Mouse (Mus musculus) left cerebral cortex, adult 8-10 months (tissue): Measurements from ENCODE around the gene Inpp5b. TPM values are rescaled to one million over a fixed set of nuclear protein-coding genes. Genes with fewer than 3 reads are reported as not detected.
A peak's percentile ranks its signal among the peaks of the same experiment; 100 is the strongest.
"Not testable (repeated sequence)": the region's sequence is repeated elsewhere in the genome, so short reads cannot be mapped to it uniquely, and the experiment has no call there.

Experiments
- DNase-seq, 2 experiments: peaks; one replicate each; pipeline ENCODE4 v3.0.0; 2022; ENCODE audit warnings: low spot score in 2 of 2
- total RNA-seq, 4 experiments: library from RNA; stranded (reverse); gene quantifications; 2 replicates each; pipeline ENCODE4 v1.2.4; 2022

Inpp5b gene
- total RNA-seq, 4 experiments from 2014 or later = 37.0 to 47.9 (median 44.4) TPM

GRCm38 (mm10) chr4:124709961-124710446 is 31.6 kb upstream of the Inpp5b start:
- DNase-seq = no peak

- no peak for DNase-seq
Observed at GRCm38 (mm10) chr4:124710776-124711291, 30.8 kb upstream of the Inpp5b start.

- no peak for DNase-seq
Observed at GRCm38 (mm10) chr4:124712618-124713017, 29.0 kb upstream of the Inpp5b start.

- not testable (repeated sequence) for DNase-seq
Observed at GRCm38 (mm10) chr4:124713850-124714249, 27.8 kb upstream of the Inpp5b start.

- DNase-seq = peak; percentile 88 to 94
Observed at GRCm38 (mm10) chr4:124714545-124715481, 26.8 kb upstream of the Inpp5b start, which contains the start of gene Sf3a3. Gene Sf3a3, plus strand, starts transcription at chr4:124714776.

- DNase-seq = no peak
Observed at GRCm38 (mm10) chr4:124719101-124719500, 22.5 kb upstream of the Inpp5b start.

GRCm38 (mm10) chr4:124726121-124726520 is 15.5 kb upstream of the Inpp5b start:
- no peak for DNase-seq

GRCm38 (mm10) chr4:124736952-124737351 is 4.7 kb upstream of the Inpp5b start:
- no peak for DNase-seq

- no peak for DNase-seq
Observed at GRCm38 (mm10) chr4:124737486-124737885, 4.2 kb upstream of the Inpp5b start.

GRCm38 (mm10) chr4:124738013-124738412 is 3.6 kb upstream of the Inpp5b start:
- no peak for DNase-seq

- no peak for DNase-seq
Observed at GRCm38 (mm10) chr4:124738783-124739182, 2.9 kb upstream of the Inpp5b start.

GRCm38 (mm10) chr4:124742839-124743238 is 1.2 kb downstream of the Inpp5b start:
- no peak for DNase-seq

- DNase-seq = no peak
Observed at GRCm38 (mm10) chr4:124746577-124746976, 4.9 kb downstream of the Inpp5b start.

GRCm38 (mm10) chr4:124747851-124748250 is 6.2 kb downstream of the Inpp5b start:
- no peak for DNase-seq

GRCm38 (mm10) chr4:124751300-124752250 is 9.9 kb downstream of the Inpp5b start:
- DNase-seq = peak; percentile 96 to 98

- DNase-seq = no peak
Observed at GRCm38 (mm10) chr4:124752281-124753199, 10.9 kb downstream of the Inpp5b start.

GRCm38 (mm10) chr4:124755526-124755925 is 13.9 kb downstream of the Inpp5b start:
- no peak for DNase-seq

GRCm38 (mm10) chr4:124759305-124759811 is 17.7 kb downstream of the Inpp5b start:
- no peak for DNase-seq

GRCm38 (mm10) chr4:124761201-124761600 is 19.6 kb downstream of the Inpp5b start:
- DNase-seq = no peak

GRCm38 (mm10) chr4:124762858-124763452 is 21.3 kb downstream of the Inpp5b start:
- no peak for DNase-seq
